Mouse (Mus musculus) ES-Bruce4 (cell line): ENCODE data around the gene Lrrc58.

Experiments used
- CTCF ChIP-seq: IDR thresholded peaks from one replicate; pipeline ENCODE4 v1.8.1; 2011; ENCODE audit warnings: low read depth, low read length
- EP300 ChIP-seq: IDR thresholded peaks from 2 replicates; pipeline ENCODE4 v1.6.1; 2011; ENCODE audit warnings: low read depth, low read length; ENCODE audit not compliant: insufficient read depth
- POLR2A ChIP-seq: IDR thresholded peaks from one replicate; pipeline ENCODE4 v1.8.1; 2011; ENCODE audit warnings: low read length; ENCODE audit not compliant: insufficient read depth

DNA sequence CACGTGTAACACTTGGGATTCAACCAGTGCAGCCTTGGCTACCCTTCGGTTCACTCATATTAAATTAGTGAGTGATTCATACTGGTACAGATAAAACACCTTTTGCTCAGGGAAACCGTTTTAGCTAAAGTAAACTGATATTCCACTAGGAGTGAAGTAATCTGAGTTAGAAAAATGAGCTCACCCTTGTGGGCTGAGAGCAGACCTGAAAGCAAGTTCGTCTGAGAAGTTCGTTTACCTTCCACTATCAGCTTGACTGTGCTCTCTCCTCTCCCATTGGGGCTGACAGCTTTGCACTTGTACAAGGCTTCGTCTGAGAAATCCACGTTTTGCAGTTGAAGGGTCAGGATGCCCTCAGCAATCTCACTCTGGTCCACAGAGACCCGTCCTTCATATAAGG is 12.6 kb upstream of the Lrrc58 start:
- TF ChIP-seq CTCF, result no peak
- no peak for TF ChIP-seq EP300
- TF ChIP-seq POLR2A, result no peak
